Mouse (Mus musculus): ENCODE results near the gene Dmrt2. TPM values are rescaled to one million over a fixed set of nuclear protein-coding genes. Genes with fewer than 3 reads are reported as not detected.

Gene Dmrt2
- polyA plus RNA-seq, 1 experiment = not detected

- H3K4me1 ChIP-seq (ENCODE audit: control insufficient read depth, insufficient read depth, low read length) = no peaks in the 10 kb centered on the region
- 23% methylated on average over 5 of the region's 5 CpGs for WGBS
Observed at GRCm38 (mm10) chr19:25722616-25723015, 50.4 kb downstream of the Dmrt2 start.

More at GRCm38 (mm10) chr19:25722616-25723015, 50.4 kb downstream of the Dmrt2 start:
- Histone ChIP-seq H3K27ac (ENCODE audit: control insufficient read depth, insufficient read depth, low read depth, low read length, poor library complexity) (no peak overlapping the region), H3K4me3 (replicated peaks; ENCODE audit: control insufficient read depth, low read depth, low read length) (no peak overlapping the region)
- no peak for TF ChIP-seq CTCF (IDR thresholded peaks at IDR 0.05; ENCODE audit: control insufficient read depth, insufficient read depth, low read length)
- no peak for TF ChIP-seq POLR2A (IDR thresholded peaks at IDR 0.05; ENCODE audit: borderline replicate concordance, control insufficient read depth, low read depth, low read length)

Other genes starting within 250 kb of the Dmrt2 start
- not detected in 2 replicates for gene Dmrt1, start 166.8 kb upstream of the Dmrt2 start, polyA plus RNA-seq (2011; ENCODE audit: insufficient read depth, insufficient read length, low replicate concordance, missing spikeins)
- gene Dmrt3, start 62.1 kb upstream of the Dmrt2 start, polyA plus RNA-seq (2011; ENCODE audit: insufficient read depth, insufficient read length, low replicate concordance, missing spikeins) = not detected in 2 replicates

All from bone marrow, adult 2 months (tissue).